Mouse (Mus musculus) forebrain, postnatal 0 days (tissue): Measurements from ENCODE around the gene Sec16a. TPM values are rescaled to one million over a fixed set of nuclear protein-coding genes. Genes with fewer than 3 reads are reported as not detected.

ENCODE experiments used
- ATAC-seq: fragments of 200-750 bp; cut with Nextera tagmentation; 2 replicates; pipeline ENCODE4 v1.8.0; 2017; ENCODE audit warnings: mild to moderate bottlenecking, moderate library complexity
- DNase-seq: peaks from one replicate; pipeline ENCODE4 v3.0.0-alpha.2; 2015
- H3K27ac ChIP-seq: fragments of 300-500 bp; sonication (generic); 2 replicates; pipeline ENCODE4 v1.5.1; 2014; ENCODE audit warnings: low read depth, mild to moderate bottlenecking, antibody characterized with exemption, low read length, moderate library complexity, mixed read lengths
- H3K27me3 ChIP-seq: fragments of 300-500 bp; sonication (generic); 2 replicates; pipeline ENCODE4 v1.6.1; 2014; ENCODE audit warnings: mild to moderate bottlenecking, low read length, mixed read lengths; ENCODE audit not compliant: insufficient read depth
- H3K36me3 ChIP-seq: fragments of 300-500 bp; sonication (generic); 2 replicates; pipeline ENCODE4 v1.6.1; 2014; ENCODE audit warnings: mild to moderate bottlenecking, moderate library complexity; ENCODE audit not compliant: insufficient read depth
- H3K4me1 ChIP-seq: fragments of 300-500 bp; sonication (generic); 2 replicates; pipeline ENCODE4 v1.6.1; 2014; ENCODE audit warnings: antibody characterized with exemption; ENCODE audit not compliant: insufficient read depth
- H3K4me2 ChIP-seq: fragments of 300-500 bp; sonication (generic); 2 replicates; pipeline ENCODE4 v1.6.1; 2014; ENCODE audit warnings: low read depth, mild to moderate bottlenecking, moderate library complexity
- H3K4me3 ChIP-seq: fragments of 300-500 bp; sonication (generic); 2 replicates; pipeline ENCODE4 v1.5.1; 2014; ENCODE audit warnings: low read depth, low read length, mixed read lengths
- H3K9ac ChIP-seq: fragments of 300-500 bp; sonication (generic); 2 replicates; pipeline ENCODE4 v1.6.1; 2014; ENCODE audit warnings: mild to moderate bottlenecking
- H3K9me3 ChIP-seq: fragments of 300-500 bp; sonication (generic); 2 replicates; pipeline ENCODE4 v1.6.1; 2016; ENCODE audit warnings: low read length
- CTCF ChIP-seq: sonication (generic); IDR thresholded peaks from 2 replicates; pipeline ENCODE4 v1.5.1; 2016; ENCODE audit warnings: antibody characterized with exemption, control low read depth, low read depth
- WGBS: fragments of 180-500 bp; shearing (Covaris S2); extraction: QIAGEN DNeasy Blood & Tissue Kit; methylation state at CpG from one replicate; pipeline ENCODE4 v1.1.7; 2014; 5-methylcytosine and 5-hydroxymethylcytosine counted together
- microRNA-seq, 2 experiments: library from miRNA; unstranded; fragments of <30 nt; microRNA quantifications; one replicate each; pipeline ENCODE4; 2016
- polyA plus RNA-seq: library from polyadenylated mRNA; unstranded; fragments of >200 nt; fragmentation: Nextera tagmentation; extraction: Ambion mirVana; gene quantifications from 2 replicates; pipeline ENCODE4 v1.2.1, GENCODE M21; 2015
- total RNA-seq: library from RNA; depleted of rRNA; stranded (reverse); fragments of >200 nt; gene quantifications from 2 replicates; pipeline ENCODE4 v1.2.3, GENCODE M21; 2014; rRNA removed

Gene Sec16a
- total and polyA plus RNA-seq, 2 experiments from 2014 or later, result 10.9 to 65.6 TPM

- H3K4me3 ChIP-seq, result no peak overlapping the region
- H3K27me3 ChIP-seq, result no peaks in the 10 kb centered on the region
- H3K4me2 ChIP-seq, result no peak overlapping the region
- WGBS, result 90% methylated on average over 6 of the region's 6 CpGs
- no peaks in the 10 kb centered on the region for H3K4me1 ChIP-seq
- no peak for TF ChIP-seq CTCF
- no peaks in the 10 kb centered on the region for H3K9me3 ChIP-seq
- no peak for DNase-seq
- no peak overlapping the region for H3K9ac ChIP-seq
- no peak for ATAC-seq
- H3K27ac ChIP-seq, result no peak overlapping the region
- peaks cover 92% of the 10 kb centered on the region for H3K36me3 ChIP-seq
Observed at GRCm38 (mm10) chr2:26367911-26368310, 77.1 kb downstream of the Sec16a start.

GRCm38 (mm10) chr2:26364738-26365465 is 80.1 kb downstream of the Sec16a start:
- Histone ChIP-seq H3K36me3 (peaks cover 64% of the 10 kb centered on the region), H3K27ac (no peak overlapping the region), H3K27me3 (no peaks in the 10 kb centered on the region), H3K4me1 (no peaks in the 10 kb centered on the region), H3K9ac (no peak overlapping the region), H3K4me3 (no peak overlapping the region), H3K4me2 (no peak overlapping the region), H3K9me3 (no peaks in the 10 kb centered on the region)
- DNase-seq, result no peak
- ATAC-seq, result no peak
- TF ChIP-seq CTCF, result no peak
- 78% methylated on average over 10 of the region's 10 CpGs for WGBS

GRCm38 (mm10) chr2:26363481-26363880 is 81.5 kb downstream of the Sec16a start:
- no peaks in the 10 kb centered on the region for H3K27me3 ChIP-seq
- ATAC-seq (no peak), DNase-seq (no peak)
- H3K4me3 ChIP-seq, result no peak overlapping the region
- no peak overlapping the region for H3K27ac ChIP-seq
- H3K4me1 ChIP-seq, result no peaks in the 10 kb centered on the region
- TF ChIP-seq CTCF, result no peak
- H3K36me3 ChIP-seq, result peaks cover 50% of the 10 kb centered on the region
- H3K9ac ChIP-seq, result no peak overlapping the region
- H3K9me3 ChIP-seq, result no peaks in the 10 kb centered on the region
- WGBS, result 90% methylated on average over 5 of the region's 5 CpGs
- H3K4me2 ChIP-seq, result no peak overlapping the region

GRCm38 (mm10) chr2:26362991-26363390 is 82.0 kb downstream of the Sec16a start:
- 85% methylated on average over 5 of the region's 5 CpGs for WGBS
- peaks cover 45% of the 10 kb centered on the region for H3K36me3 ChIP-seq
- ATAC-seq (no peak), DNase-seq (no peak)
- no peak overlapping the region for H3K9ac ChIP-seq
- H3K9me3 ChIP-seq, result no peaks in the 10 kb centered on the region
- H3K4me3 ChIP-seq, result no peak overlapping the region
- no peak for TF ChIP-seq CTCF
- H3K27ac ChIP-seq, result no peak overlapping the region
- no peaks in the 10 kb centered on the region for H3K27me3 ChIP-seq
- no peak overlapping the region for H3K4me2 ChIP-seq
- no peaks in the 10 kb centered on the region for H3K4me1 ChIP-seq

- H3K36me3 ChIP-seq, result peaks cover 23% of the 10 kb centered on the region
- ATAC-seq, result no peak
- H3K4me2 ChIP-seq, result no peak within 1 kb of the TSS
- no peaks in the 10 kb centered on the region for H3K4me1 ChIP-seq
- H3K27ac ChIP-seq, result no peak within 1 kb of the TSS
- H3K27me3 ChIP-seq, result no peaks in the 10 kb centered on the region
- no peak within 1 kb of the TSS for H3K4me3 ChIP-seq
- DNase-seq, result no peak
- no peak within 1 kb of the TSS for H3K9ac ChIP-seq
- TF ChIP-seq CTCF, result no peak
- H3K9me3 ChIP-seq, result no peaks in the 10 kb centered on the region
- 63% methylated on average over 3 of the region's 3 CpGs for WGBS
Observed at GRCm38 (mm10) chr2:26360772-26361171, 84.2 kb downstream of the Sec16a start, which contains the start of gene Card9. Card9 (minus strand) TSS chr2:26360918.

GRCm38 (mm10) chr2:26359983-26360382 is 85.0 kb downstream of the Sec16a start:
- DNase-seq, result no peak
- H3K27ac ChIP-seq, result no peak overlapping the region
- no peak for TF ChIP-seq CTCF

More at GRCm38 (mm10) chr2:26359983-26360382, 85.0 kb downstream of the Sec16a start:
- H3K27me3 ChIP-seq, result no peaks in the 10 kb centered on the region
- 92% methylated on average over 6 of the region's 6 CpGs for WGBS
- H3K36me3 ChIP-seq, result peaks cover 15% of the 10 kb centered on the region
- H3K4me3 ChIP-seq, result no peak overlapping the region
- H3K9me3 ChIP-seq, result no peaks in the 10 kb centered on the region
- H3K4me2 ChIP-seq, result no peak overlapping the region
- H3K9ac ChIP-seq, result no peak overlapping the region
- H3K4me1 ChIP-seq, result no peaks in the 10 kb centered on the region
- no peak for ATAC-seq

Small RNA genes within 50 kb of the gene (microRNA-seq; reads per million reads assigned to microRNA genes)
- gene Mir6996, result 0.98 to 1.2 reads per million in 2 experiments

Other genes starting within 250 kb of the Sec16a start
- 0.08 TPM in 1 of 2 replicates, not detected in the other for gene Lhx3, start 236.9 kb downstream of the Sec16a start, total RNA-seq
- 0.06 TPM in 1 of 2 replicates, not detected in the other for gene Lhx3, start 236.9 kb downstream of the Sec16a start, polyA plus RNA-seq
- 21.2 and 22.2 TPM in 2 replicates for gene Qsox2, start 207.7 kb downstream of the Sec16a start, total RNA-seq
- 5.5 and 9.1 TPM in 2 replicates for gene Qsox2, start 207.7 kb downstream of the Sec16a start, polyA plus RNA-seq
- gene Ccdc187, start 150.7 kb downstream of the Sec16a start, total RNA-seq, result 1.5 and 2.0 TPM in 2 replicates
- 0.13 TPM in 2 replicates for gene Ccdc187, start 150.7 kb downstream of the Sec16a start, polyA plus RNA-seq
- 242 and 257 TPM in 2 replicates for gene Gpsm1, start 129.7 kb downstream of the Sec16a start, total RNA-seq
- 140 and 149 TPM in 2 replicates for gene Gpsm1, start 129.7 kb downstream of the Sec16a start, polyA plus RNA-seq
- gene Dnlz, start 93.1 kb downstream of the Sec16a start, total RNA-seq, result 32.2 and 39.8 TPM in 2 replicates
- gene Dnlz, start 93.1 kb downstream of the Sec16a start, polyA plus RNA-seq, result 28.8 and 33.2 TPM in 2 replicates
- gene Card9, start 84.3 kb downstream of the Sec16a start, total RNA-seq, result 4.0 and 4.1 TPM in 2 replicates
- gene Card9, start 84.3 kb downstream of the Sec16a start, polyA plus RNA-seq, result 0.84 and 1.8 TPM in 2 replicates
- gene Snapc4, start 64.6 kb downstream of the Sec16a start, total RNA-seq, result 56.7 and 58.6 TPM in 2 replicates
- gene Snapc4, start 64.6 kb downstream of the Sec16a start, polyA plus RNA-seq, result 14.9 and 19.1 TPM in 2 replicates
- gene Entr1, start 55.9 kb downstream of the Sec16a start, total RNA-seq, result 160 and 179 TPM in 2 replicates
- 146 and 152 TPM in 2 replicates for gene Entr1, start 55.9 kb downstream of the Sec16a start, polyA plus RNA-seq
- 66.0 and 74.3 TPM in 2 replicates for gene Pmpca, start 55.9 kb downstream of the Sec16a start, total RNA-seq
- 76.1 and 85.7 TPM in 2 replicates for gene Pmpca, start 55.9 kb downstream of the Sec16a start, polyA plus RNA-seq
- 24.1 and 26.6 TPM in 2 replicates for gene Inpp5e, start 36.0 kb downstream of the Sec16a start, total RNA-seq
- 8.9 and 12.6 TPM in 2 replicates for gene Inpp5e, start 36.0 kb downstream of the Sec16a start, polyA plus RNA-seq
- gene Notch1, start 71.4 kb upstream of the Sec16a start, total RNA-seq, result 23.8 and 38.7 TPM in 2 replicates
- 5.0 and 6.8 TPM in 2 replicates for gene Notch1, start 71.4 kb upstream of the Sec16a start, polyA plus RNA-seq
- gene Egfl7, start 134.8 kb upstream of the Sec16a start, total RNA-seq, result 63.9 and 64.6 TPM in 2 replicates
- gene Egfl7, start 134.8 kb upstream of the Sec16a start, polyA plus RNA-seq, result 52.8 and 67.3 TPM in 2 replicates
- gene Gm20532, start 141.4 kb upstream of the Sec16a start, total RNA-seq, result not detected in 2 replicates
- not detected in 2 replicates for gene Gm20532, start 141.4 kb upstream of the Sec16a start, polyA plus RNA-seq
- gene Agpat2, start 159.2 kb upstream of the Sec16a start, total RNA-seq, result 7.8 and 10.0 TPM in 2 replicates
- gene Agpat2, start 159.2 kb upstream of the Sec16a start, polyA plus RNA-seq, result 4.8 and 6.2 TPM in 2 replicates
- 193 and 214 TPM in 2 replicates for gene Fam69b, start 183.2 kb upstream of the Sec16a start, total RNA-seq
- gene Fam69b, start 183.2 kb upstream of the Sec16a start, polyA plus RNA-seq, result 143 TPM in 2 replicates
- gene Lcn4, start 226.1 kb upstream of the Sec16a start, total RNA-seq, result not detected in 2 replicates
- not detected in 2 replicates for gene Lcn4, start 226.1 kb upstream of the Sec16a start, polyA plus RNA-seq